Mouse (Mus musculus): ENCODE results near the gene Ptch2. TPM values are rescaled to one million over a fixed set of nuclear protein-coding genes. Genes with fewer than 3 reads are reported as not detected.

The Ptch2 gene
- polyA plus RNA-seq (2012; rRNA removed; ENCODE audit: low replicate concordance), result 3.8 and 4.3 TPM in 2 replicates

GRCm38 (mm10) chr4:117095551-117096452 is at the start of gene Ptch2:
Gene Ptch2, plus strand, starts transcription at chr4:117096075.

GRCm38 (mm10) chr4:117125348-117125909 is 29.6 kb downstream of the Ptch2 start, which contains the start of gene Btbd19:
Gene Btbd19, minus strand, starts transcription at chr4:117125725.

GRCm38 (mm10) chr4:117126675-117127290 is 30.9 kb downstream of the Ptch2 start, which contains the start of gene Tctex1d4:
Gene Tctex1d4, plus strand, starts transcription at chr4:117126794.

GRCm38 (mm10) chr4:117133817-117134600 is 38.1 kb downstream of the Ptch2 start, which contains the start of gene Plk3:
Gene Plk3, minus strand, starts transcription at chr4:117133963.

GRCm38 (mm10) chr4:117155792-117156355 is 60.0 kb downstream of the Ptch2 start, which contains the start of gene Rps8:
Gene Rps8, minus strand, starts transcription at chr4:117156243.

Other genes with a start within 250 kb of the Ptch2 start
- 6.3 and 9.9 TPM in 2 replicates for gene Zswim5, start 218.7 kb upstream of the Ptch2 start, polyA plus RNA-seq (2012; rRNA removed; ENCODE audit: low replicate concordance)
- gene Urod, start 101.7 kb upstream of the Ptch2 start, polyA plus RNA-seq (2012; rRNA removed; ENCODE audit: low replicate concordance), result 24.4 and 29.2 TPM in 2 replicates
- 232 and 236 TPM in 2 replicates for gene Hectd3, start 100.8 kb upstream of the Ptch2 start, polyA plus RNA-seq (2012; rRNA removed; ENCODE audit: low replicate concordance)
- 0.50 and 0.83 TPM in 2 replicates for gene Eif2b3, start 76.7 kb upstream of the Ptch2 start, polyA plus RNA-seq (2012; rRNA removed; ENCODE audit: low replicate concordance)
- 3.5 and 4.0 TPM in 2 replicates for gene Btbd19, start 29.6 kb downstream of the Ptch2 start, polyA plus RNA-seq (2012; rRNA removed; ENCODE audit: low replicate concordance)
- 0.62 and 0.82 TPM in 2 replicates for gene Tctex1d4, start 30.7 kb downstream of the Ptch2 start, polyA plus RNA-seq (2012; rRNA removed; ENCODE audit: low replicate concordance)
- 20.8 and 33.5 TPM in 2 replicates for gene Plk3, start 37.9 kb downstream of the Ptch2 start, polyA plus RNA-seq (2012; rRNA removed; ENCODE audit: low replicate concordance)
- 133 and 199 TPM in 2 replicates for gene Rps8, start 60.2 kb downstream of the Ptch2 start, polyA plus RNA-seq (2012; rRNA removed; ENCODE audit: low replicate concordance)
- 1.1 and 2.2 TPM in 2 replicates for gene Kif2c, start 86.6 kb downstream of the Ptch2 start, polyA plus RNA-seq (2012; rRNA removed; ENCODE audit: low replicate concordance)
- 22.6 and 33.8 TPM in 2 replicates for gene Tmem53, start 155.9 kb downstream of the Ptch2 start, polyA plus RNA-seq (2012; rRNA removed; ENCODE audit: low replicate concordance)
- 0.06 TPM in 1 of 2 replicates, not detected in the other for gene Armh1, start 156.1 kb downstream of the Ptch2 start, polyA plus RNA-seq (2012; rRNA removed; ENCODE audit: low replicate concordance)

All from duodenum, adult 2 months (tissue).